Mouse (Mus musculus): ENCODE results near the gene Vmn2r45. TPM values are rescaled to one million over a fixed set of nuclear protein-coding genes. Genes with fewer than 3 reads are reported as not detected.

Vmn2r45 gene
- polyA plus RNA-seq (2015; fragmentation: Illumina TruSeq; extraction: RNeasy Lipid Tissue Mini Kit (QIAGEN cat#74804); ENCODE audit: low read depth, low replicate concordance): not detected

GRCm38 (mm10) chr7:8488975-8489374, at the start of gene Vmn2r45:
Gene Vmn2r45, minus strand, starts transcription at chr7:8489075.

Other genes starting within 250 kb of the Vmn2r45 start
- not detected for gene Vmn2r43, start 228.5 kb downstream of the Vmn2r45 start, polyA plus RNA-seq (2015; fragmentation: Illumina TruSeq; extraction: RNeasy Lipid Tissue Mini Kit (QIAGEN cat#74804); ENCODE audit: low read depth, low replicate concordance)
- gene Vmn2r44, start 105.7 kb downstream of the Vmn2r45 start, polyA plus RNA-seq (2015; fragmentation: Illumina TruSeq; extraction: RNeasy Lipid Tissue Mini Kit (QIAGEN cat#74804); ENCODE audit: low read depth, low replicate concordance): not detected

Measured in brain, adult 10 weeks (tissue).